8 mouse cellular contexts compared by ENCODE assay signal in the genomic region with DNA sequence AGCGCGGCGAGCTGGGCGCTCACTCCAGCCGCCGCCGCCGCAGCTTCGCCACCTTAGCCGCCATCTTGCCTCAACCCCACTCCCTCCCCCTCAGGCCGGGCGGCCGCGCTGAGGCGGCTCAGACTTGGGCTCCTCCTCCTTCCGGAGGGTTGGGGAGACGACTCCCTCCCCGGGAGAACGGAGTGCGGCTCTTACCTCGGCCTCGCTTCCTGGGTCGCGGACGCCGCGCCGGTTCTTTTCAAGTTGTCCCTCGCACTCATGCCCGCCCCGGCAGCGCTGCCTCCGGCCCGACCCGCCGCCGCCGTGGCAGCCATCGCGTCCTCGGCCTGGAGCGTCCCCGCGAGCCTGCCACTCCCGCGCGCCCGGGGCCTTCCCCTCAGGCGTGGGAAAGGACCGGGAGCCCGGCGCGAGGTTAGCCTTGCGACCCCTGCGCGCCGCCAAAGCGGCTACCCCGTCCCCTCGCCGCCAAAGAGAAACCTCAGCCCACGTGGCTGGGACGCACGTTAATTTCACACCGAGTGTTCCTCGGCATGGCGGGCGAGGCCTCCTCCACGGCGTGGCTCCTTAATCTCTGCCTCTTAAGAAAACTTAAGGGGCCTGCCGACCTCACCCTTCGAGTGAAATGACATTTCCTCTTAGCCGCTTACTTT. TPM values are rescaled to one million over a fixed set of nuclear protein-coding genes. Genes with fewer than 3 reads are reported as not detected.
A peak's percentile ranks its signal among the peaks of the same experiment; 100 is the strongest.
DNase-seq lines count a peak whose midpoint lies in the region; ATAC-seq and TF ChIP-seq lines count a peak whose summit lies in the region.

No protein-coding gene starts in this region.

- no peaks in the 10 kb centered on the region for H3K36me3 ChIP-seq in embryonic facial prominence, embryonic 13.5 days
- peaks cover 9% of the 10 kb centered on the region for H3K36me3 ChIP-seq in heart, adult 2 months (ENCODE audit: control insufficient read depth, insufficient read depth, low read length)
- H3K36me3 ChIP-seq in limb, embryonic 12.5 days = no peaks in the 10 kb centered on the region
- H3K36me3 ChIP-seq in midbrain, embryonic 14.5 days (ENCODE audit: control insufficient read depth, insufficient read depth, low read length) = no peaks in the 10 kb centered on the region

- no peaks in the 10 kb centered on the region for H3K9me3 ChIP-seq in embryonic facial prominence, embryonic 13.5 days
- no peaks in the 10 kb centered on the region for H3K9me3 ChIP-seq in limb, embryonic 12.5 days
- no peaks in the 10 kb centered on the region for H3K9me3 ChIP-seq in midbrain, embryonic 14.5 days (ENCODE audit: control insufficient read depth, low read length)

- peak; percentile 92 for ATAC-seq in embryonic facial prominence, embryonic 13.5 days (ENCODE audit: insufficient number of reproducible peaks, insufficient read depth, low FRiP score, low TSS enrichment, low read depth)
- peak; percentile 92 for ATAC-seq in limb, embryonic 12.5 days (ENCODE audit: insufficient number of reproducible peaks, insufficient read depth, low FRiP score, low TSS enrichment, low read depth)
- ATAC-seq in midbrain, embryonic 14.5 days (ENCODE audit: low FRiP score, low TSS enrichment) = peak; percentile 94

- H3K4me3 ChIP-seq in embryonic facial prominence, embryonic 13.5 days = peak overlapping the region; percentile 94
- H3K4me3 ChIP-seq in heart, adult 2 months = peak overlapping the region; percentile 90
- peak overlapping the region; percentile 90 for H3K4me3 ChIP-seq in limb, embryonic 12.5 days (replicated peaks)
- H3K4me3 ChIP-seq in midbrain, embryonic 14.5 days (replicated peaks; ENCODE audit: low read depth, low read length) = peak overlapping the region; percentile 96

- peak overlapping the region; percentile 99 for H3K9ac ChIP-seq in embryonic facial prominence, embryonic 13.5 days
- peak overlapping the region; percentile 96 for H3K9ac ChIP-seq in heart, adult 2 months (ENCODE audit: low read depth, low read length)
- H3K9ac ChIP-seq in limb, embryonic 12.5 days (replicated peaks) = peak overlapping the region; percentile 98
- H3K9ac ChIP-seq in midbrain, embryonic 14.5 days (replicated peaks; ENCODE audit: low read length) = peak overlapping the region; percentile 97

- WGBS in embryonic facial prominence, embryonic 13.5 days = under 1% methylated on average over 73 of the region's 73 CpGs
- under 1% methylated on average over 69 of the region's 73 CpGs for WGBS in heart, adult 2 months
- WGBS in limb, embryonic 12.5 days = under 1% methylated on average over 60 of the region's 73 CpGs
- under 1% methylated on average over 66 of the region's 73 CpGs for WGBS in midbrain, embryonic 14.5 days

- intact Hi-C loops in heart, adult 2 months (cut with DNase I) = loop anchor here (2.0 kb wide), 1 partner anchor 93 kb away; the partner anchor contains the start of gene Ubb

- H3K4me1 ChIP-seq in embryonic facial prominence, embryonic 13.5 days = peaks cover 16% of the 10 kb centered on the region
- peaks cover 3% of the 10 kb centered on the region for H3K4me1 ChIP-seq in heart, adult 2 months (ENCODE audit: control insufficient read depth, insufficient read depth, low read length)
- H3K4me1 ChIP-seq in limb, embryonic 12.5 days (replicated peaks) = peaks cover 18% of the 10 kb centered on the region
- H3K4me1 ChIP-seq in midbrain, embryonic 14.5 days (ENCODE audit: control insufficient read depth, insufficient read depth, low read length) = peaks cover 14% of the 10 kb centered on the region; the same call in 1 of the 2 replicates

- TF ChIP-seq CTCF in heart, adult 2 months (IDR thresholded peaks at IDR 0.05) = no peak

- H3K27ac ChIP-seq in embryonic facial prominence, embryonic 13.5 days = peak overlapping the region; percentile 97
- peak overlapping the region; percentile 99 for H3K27ac ChIP-seq in heart, adult 2 months
- peak overlapping the region; percentile 94 for H3K27ac ChIP-seq in limb, embryonic 12.5 days
- peak overlapping the region; percentile 97 for H3K27ac ChIP-seq in midbrain, embryonic 14.5 days (replicated peaks; ENCODE audit: low read depth, low read length)

- H3K27me3 ChIP-seq in embryonic facial prominence, embryonic 13.5 days = no peaks in the 10 kb centered on the region
- H3K27me3 ChIP-seq in heart, adult 2 months (ENCODE audit: control insufficient read depth, insufficient read depth, low read length) = no peaks in the 10 kb centered on the region
- no peaks in the 10 kb centered on the region for H3K27me3 ChIP-seq in limb, embryonic 12.5 days
- H3K27me3 ChIP-seq in midbrain, embryonic 14.5 days (ENCODE audit: control insufficient read depth, insufficient read depth, low read length) = no peaks in the 10 kb centered on the region

- peaks cover 4% of the 10 kb centered on the region for H3K79me2 ChIP-seq in heart, adult 2 months (replicated peaks; ENCODE audit: control insufficient read depth, insufficient read depth, low read length)

- TF ChIP-seq EP300 in heart, adult 2 months (IDR thresholded peaks at IDR 0.05; ENCODE audit: insufficient read depth, low read depth, low read length) = no peak

- peak overlapping the region; percentile 81 for H3K4me2 ChIP-seq in embryonic facial prominence, embryonic 13.5 days
- H3K4me2 ChIP-seq in limb, embryonic 12.5 days = peak overlapping the region; percentile 68
- peak overlapping the region; percentile 87 for H3K4me2 ChIP-seq in midbrain, embryonic 14.5 days (ENCODE audit: low read length)

- peak; percentile 82 for DNase-seq in 3T3-L1 (ENCODE audit: low read depth, low spot score)
- peak; percentile 95 for DNase-seq in adrenal gland, postnatal 36 days
- peak; percentile 90 to 93 for DNase-seq in heart, adult 2 months
- DNase-seq in kidney, adult 8-10 months = peak; percentile 88 to 90
- DNase-seq in midbrain, embryonic 14.5 days = peak; percentile 94
- peak; percentile 85 for DNase-seq in spleen, adult 12 weeks (ENCODE audit: low spot score)

- TF ChIP-seq POLR2A in heart, adult 2 months (IDR thresholded peaks at IDR 0.05; ENCODE audit: insufficient read depth, low read depth, low read length) = peak; percentile 95

RNA-seq across cellular contexts. Expression of gene Pigl, which starts 0.9 kb away (rescaled TPM):
- 10 to 100 TPM in 1 of 2 experiments, 1 to 10 TPM in 1; 7.2 to 10.0 TPM for total RNA-seq in adrenal gland, postnatal 36 days (2021)
- 8.4 and 9.6 TPM in 2 replicates for polyA plus RNA-seq in embryonic facial prominence, embryonic 13.5 days (2015; fragmentation: Nextera tagmentation; extraction: Ambion mirVana)
- 1 to 10 TPM; 3.1 to 3.5 TPM for total RNA-seq in heart, adult 2 months (2021)
- 3.5 and 4.8 TPM in 2 replicates for polyA plus RNA-seq in heart, adult 2 months (2012; rRNA removed)
- 9.5 and 12.0 TPM in 2 replicates for polyA plus RNA-seq in limb, embryonic 12.5 days (2016; fragmentation: Nextera tagmentation; extraction: Ambion mirVana)
- polyA plus RNA-seq in midbrain, embryonic 14.5 days (2014; fragmentation: Nextera tagmentation; extraction: Ambion mirVana) = 6.6 and 6.7 TPM in 2 replicates

RNA-seq across cellular contexts. Expression of gene Ncor1, which starts 1.0 kb away (rescaled TPM):
- 100 to 1,000 TPM; 180 to 205 TPM for total RNA-seq in adrenal gland, postnatal 36 days (2021)
- 161 and 181 TPM in 2 replicates for polyA plus RNA-seq in embryonic facial prominence, embryonic 13.5 days (2015; fragmentation: Nextera tagmentation; extraction: Ambion mirVana)
- 100 to 1,000 TPM; 124 to 133 TPM for total RNA-seq in heart, adult 2 months (2021)
- polyA plus RNA-seq in heart, adult 2 months (2012; rRNA removed) = 79.1 and 102 TPM in 2 replicates
- 187 and 193 TPM in 2 replicates for polyA plus RNA-seq in limb, embryonic 12.5 days (2016; fragmentation: Nextera tagmentation; extraction: Ambion mirVana)
- 170 and 211 TPM in 2 replicates for polyA plus RNA-seq in midbrain, embryonic 14.5 days (2014; fragmentation: Nextera tagmentation; extraction: Ambion mirVana)

Comparison
In these comparisons a context has a peak if more than half of its experiments do, and no peak if none do; other contexts are left out.
1. Peak in every context shown above with its lines: DNase-seq, ATAC-seq, H3K4me3 ChIP-seq and H3K27ac ChIP-seq.